Mouse (Mus musculus): Measurements from ENCODE around the gene Mtmr11. TPM values are rescaled to one million over a fixed set of nuclear protein-coding genes. Genes with fewer than 3 reads are reported as not detected.
"Not testable (repeated sequence)": the region's sequence is repeated elsewhere in the genome, so short reads cannot be mapped to it uniquely, and the experiment has no call there.

Gene Mtmr11
- total RNA-seq, 2 experiments from 2014 or later = 3.8 to 4.4 TPM

- no peak for DNase-seq (ENCODE audit: extremely low spot score in 1 of 2, low spot score in 1 of 2)
These were observed 37.9 kb downstream of the Mtmr11 start for GRCm38 (mm10) chr3:96199731-96200130.

GRCm38 (mm10) chr3:96207819-96208218 is 46.0 kb downstream of the Mtmr11 start:
- DNase-seq (ENCODE audit: extremely low spot score in 1 of 2, low spot score in 1 of 2) = no peak

GRCm38 (mm10) chr3:96209242-96209641 is 47.4 kb downstream of the Mtmr11 start:
- DNase-seq (ENCODE audit: extremely low spot score in 1 of 2, low spot score in 1 of 2) = no peak

GRCm38 (mm10) chr3:96219191-96219641 is 57.4 kb downstream of the Mtmr11 start:
- DNase-seq (ENCODE audit: extremely low spot score in 1 of 2, low spot score in 1 of 2) = no peak

- DNase-seq (ENCODE audit: extremely low spot score in 1 of 2, low spot score in 1 of 2) = peak; percentile 49 to 81
These were observed 57.9 kb downstream of the Mtmr11 start, which contains the start of the genes Bola1 and Hist2h2ab for GRCm38 (mm10) chr3:96219661-96220130. Gene Bola1 (minus strand): TSS chr3:96219709. Gene Hist2h2ab (plus strand): TSS chr3:96219865.

- DNase-seq (ENCODE audit: extremely low spot score in 1 of 2, low spot score in 1 of 2) = not testable (repeated sequence)
These were observed 58.4 kb downstream of the Mtmr11 start for GRCm38 (mm10) chr3:96220131-96220764.

- DNase-seq (ENCODE audit: extremely low spot score in 1 of 2, low spot score in 1 of 2) = peak; percentile 65 to 81
These were observed 59.2 kb downstream of the Mtmr11 start, which contains the start of the genes Hist2h2ac and Hist2h2be for GRCm38 (mm10) chr3:96220765-96221639. Gene Hist2h2ac (minus strand): TSS chr3:96220880. Gene Hist2h2be (plus strand): TSS chr3:96221119.

Small RNA genes lying within 50 kb of the gene (microRNA-seq; reads per million reads assigned to microRNA genes)
- gene Gm44492 = 0 reads per million in 2 experiments

Other genes starting within 250 kb of the Mtmr11 start
- gene Anp32e, start 232.8 kb upstream of the Mtmr11 start, total RNA-seq (2021) = 10 to 100 TPM; 73.8 to 73.9 TPM
- gene Plekho1, start 166.0 kb upstream of the Mtmr11 start, total RNA-seq (2021) = 10 to 100 TPM; 37.0 to 41.3 TPM
- gene Vps45, start 103.5 kb upstream of the Mtmr11 start, total RNA-seq (2021) = 10 to 100 TPM; 42.2 to 45.0 TPM
- 10 to 100 TPM; 31.9 to 33.6 TPM for gene Otud7b, start 57.5 kb upstream of the Mtmr11 start, total RNA-seq (2021)
- 10 to 100 TPM; 45.8 to 49.4 TPM for gene Sf3b4, start 10.3 kb downstream of the Mtmr11 start, total RNA-seq (2021)
- 100 to 1,000 TPM; 379 to 381 TPM for gene Sv2a, start 19.1 kb downstream of the Mtmr11 start, total RNA-seq (2021)
- 10 to 100 TPM; 16.5 to 17.9 TPM for gene Bola1, start 57.7 kb downstream of the Mtmr11 start, total RNA-seq (2021)
- 1 to 10 TPM; 8.5 to 9.2 TPM for gene Hist2h2ab, start 57.9 kb downstream of the Mtmr11 start, total RNA-seq (2021)
- 10 to 100 TPM; 23.0 to 27.5 TPM for gene Hist2h2ac, start 58.9 kb downstream of the Mtmr11 start, total RNA-seq (2021)
- 1 to 10 TPM; 5.6 to 5.9 TPM for gene Hist2h2be, start 59.1 kb downstream of the Mtmr11 start, total RNA-seq (2021)
- 10 to 100 TPM in 1 of 2 experiments, 1 to 10 TPM in 1; 9.9 to 11.0 TPM for gene Hist2h3c2, start 77.1 kb downstream of the Mtmr11 start, total RNA-seq (2021)
- 100 to 1,000 TPM; 225 TPM for gene Hist2h2aa2, start 78.3 kb downstream of the Mtmr11 start, total RNA-seq (2021)
- 1 to 10 TPM; 3.0 to 6.9 TPM for gene Hist2h2aa1, start 83.5 kb downstream of the Mtmr11 start, total RNA-seq (2021)
- gene Hist2h3c1, start 84.7 kb downstream of the Mtmr11 start, total RNA-seq (2021) = not detected
- gene Hist2h4, start 101.3 kb downstream of the Mtmr11 start, total RNA-seq (2021) = 10 to 100 TPM; 23.8 to 28.4 TPM
- gene Hist2h3b, start 106.7 kb downstream of the Mtmr11 start, total RNA-seq (2021) = 10 to 100 TPM; 41.9 to 53.6 TPM
- gene Hist2h2bb, start 107.7 kb downstream of the Mtmr11 start, total RNA-seq (2021) = 100 to 1,000 TPM; 110 to 123 TPM
- 1 to 10 TPM; 2.9 to 3.3 TPM for gene Fcgr1, start 132.0 kb downstream of the Mtmr11 start, total RNA-seq (2021)